Mouse (Mus musculus): Measurements from ENCODE around the gene Olfr963. TPM values are rescaled to one million over a fixed set of nuclear protein-coding genes. Genes with fewer than 3 reads are reported as not detected.
A peak's percentile ranks its signal among the peaks of the same experiment; 100 is the strongest.
"Not testable (repeated sequence)": the region's sequence is repeated elsewhere in the genome, so short reads cannot be mapped to it uniquely, and the experiment has no call there.

Olfr963 gene
- not detected in 2 replicates for polyA plus RNA-seq (2012; rRNA removed)

DNA sequence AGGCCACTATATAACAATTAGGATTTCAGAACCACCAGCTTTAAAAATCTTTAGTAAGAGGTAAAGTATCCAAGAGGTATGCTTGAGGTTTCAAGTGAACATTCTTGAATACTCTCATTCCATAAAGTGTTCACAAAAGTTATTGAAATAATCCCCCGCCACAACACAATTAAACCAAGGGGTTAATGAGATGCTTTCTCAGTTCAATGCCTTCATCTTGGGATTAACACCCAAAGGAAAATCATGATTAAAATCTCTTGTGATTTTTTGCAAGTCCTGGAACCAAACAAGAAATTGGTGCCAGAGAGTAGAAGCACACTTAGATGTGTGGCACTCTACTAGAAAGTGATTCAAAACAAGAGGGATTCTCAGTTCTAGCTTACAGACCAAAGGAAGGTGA, at the start of gene Olfr963:
Gene Olfr963 (plus strand): TSS at position 301 of the 400 bp plus-strand sequence.
- no peak for DNase-seq (ENCODE audit: extremely low spot score in 1 of 2, low spot score in 1 of 2)

DNA sequence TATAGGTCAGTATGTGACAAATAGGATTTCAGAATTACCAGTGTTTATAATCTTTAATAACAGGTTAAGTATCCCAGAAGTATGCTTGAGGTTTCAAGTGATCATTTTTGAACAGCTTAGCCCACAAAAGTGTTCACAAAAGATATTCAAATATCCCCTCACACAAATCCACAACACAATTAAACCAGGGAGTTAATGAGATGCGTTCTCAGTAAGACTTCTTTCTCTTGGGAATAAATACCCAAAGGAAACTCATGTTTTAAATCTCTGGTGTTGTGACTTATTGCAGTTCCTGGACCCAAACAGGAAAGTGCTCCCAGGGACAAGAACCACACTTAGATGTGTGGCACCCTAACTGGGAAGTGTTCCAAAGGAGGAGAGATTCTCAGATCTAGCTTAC, 45.9 kb upstream of the Olfr963 start, which contains the start of gene Olfr960:
Gene Olfr960 (plus strand): TSS at position 301 of the 400 bp plus-strand sequence.
- DNase-seq (ENCODE audit: extremely low spot score in 1 of 2, low spot score in 1 of 2) = no peak

DNA sequence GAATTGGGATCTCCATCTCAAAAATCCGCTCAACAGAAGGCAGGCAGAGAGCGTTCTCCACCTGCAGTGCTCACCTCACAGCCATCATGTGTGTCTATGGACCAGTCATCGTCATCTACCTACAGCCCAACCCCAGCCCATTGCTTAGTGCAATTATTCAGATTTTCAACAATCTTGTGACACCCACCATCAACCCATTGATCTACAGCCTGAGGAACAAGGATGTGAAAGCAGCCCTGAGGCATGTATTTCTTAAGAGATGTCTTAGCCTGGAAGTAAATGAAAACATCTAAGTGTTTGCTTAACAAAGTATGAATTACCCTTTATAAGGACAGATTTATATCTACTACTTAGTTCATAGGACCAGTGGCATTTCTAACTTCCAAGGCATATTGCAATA, 43.2 kb upstream of the Olfr963 start:
- DNase-seq (ENCODE audit: extremely low spot score in 1 of 2, low spot score in 1 of 2) = no peak

DNA sequence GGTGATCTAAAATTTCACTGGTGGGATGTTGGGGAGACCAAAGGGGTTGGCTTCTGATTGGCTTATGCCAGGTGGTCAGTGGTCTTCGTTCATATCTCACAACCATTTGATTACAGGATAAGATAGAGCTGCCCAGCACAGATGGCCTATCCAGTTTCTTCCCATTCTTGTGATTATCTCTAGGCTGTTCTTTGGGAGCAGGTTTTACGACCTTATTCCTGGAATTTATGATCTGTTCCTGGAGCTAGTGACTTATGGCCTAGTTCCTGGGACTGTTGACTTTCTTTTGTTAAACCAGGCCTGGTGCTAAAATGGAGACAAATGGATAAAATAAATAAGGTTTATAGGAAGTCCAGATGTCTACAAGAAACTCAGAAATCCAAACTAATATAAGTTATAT, 42.3 kb upstream of the Olfr963 start:
- no peak for DNase-seq (ENCODE audit: extremely low spot score in 1 of 2, low spot score in 1 of 2)

DNA sequence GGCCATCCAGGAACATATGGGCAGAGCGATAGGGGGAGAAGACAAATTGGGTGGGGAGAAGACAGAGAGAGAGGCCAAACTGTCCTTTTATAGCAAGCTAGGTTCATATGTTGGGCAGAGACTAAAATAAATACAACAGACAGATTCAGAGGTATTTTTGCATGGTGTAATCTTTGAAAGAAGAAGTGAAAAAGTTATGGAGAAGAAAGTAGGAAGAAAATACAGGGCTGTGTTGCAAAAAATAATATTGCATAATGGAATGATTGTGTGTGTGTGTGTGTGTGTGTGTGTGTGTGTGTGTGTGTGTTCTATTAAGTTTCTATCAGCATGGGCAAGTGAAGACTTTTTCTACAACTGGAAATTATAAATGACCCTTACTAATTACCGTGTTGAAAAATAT, 37.9 kb upstream of the Olfr963 start:
- DNase-seq (ENCODE audit: extremely low spot score in 1 of 2, low spot score in 1 of 2) = no peak

DNA sequence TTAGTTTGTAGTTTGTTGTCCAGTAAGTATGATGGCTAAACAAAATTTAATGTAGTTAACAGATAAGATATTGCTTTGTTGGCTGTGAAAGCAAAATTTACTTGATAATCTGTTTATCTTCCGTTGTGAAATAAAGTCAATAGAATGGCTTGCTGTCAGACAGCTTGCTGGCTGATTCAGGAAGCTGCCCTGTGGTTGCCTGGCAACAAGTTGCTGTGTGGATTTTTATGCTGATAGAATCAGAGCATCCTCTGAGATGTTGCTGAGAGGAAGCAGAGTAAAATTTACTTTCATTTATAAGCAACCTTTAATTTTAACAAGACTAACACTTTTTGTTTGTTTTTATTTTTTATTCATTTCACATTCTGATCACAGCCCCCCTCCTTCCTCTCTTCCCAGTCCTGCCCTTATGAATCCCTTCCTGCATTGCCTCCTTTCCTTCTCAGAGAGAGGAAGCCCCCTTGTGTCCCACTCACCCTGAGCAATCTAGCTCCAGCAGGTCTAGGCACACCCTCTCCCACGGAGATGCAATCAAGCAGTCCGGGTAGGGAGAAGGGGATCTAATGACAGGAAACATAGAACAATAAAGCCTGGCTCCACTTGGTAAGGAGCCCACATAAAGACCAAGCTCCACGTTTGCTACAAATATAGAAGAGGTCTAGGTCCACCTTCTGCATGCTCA, 33.0 kb upstream of the Olfr963 start:
- DNase-seq (ENCODE audit: extremely low spot score in 1 of 2, low spot score in 1 of 2) = peak; percentile 8 to 51

DNA sequence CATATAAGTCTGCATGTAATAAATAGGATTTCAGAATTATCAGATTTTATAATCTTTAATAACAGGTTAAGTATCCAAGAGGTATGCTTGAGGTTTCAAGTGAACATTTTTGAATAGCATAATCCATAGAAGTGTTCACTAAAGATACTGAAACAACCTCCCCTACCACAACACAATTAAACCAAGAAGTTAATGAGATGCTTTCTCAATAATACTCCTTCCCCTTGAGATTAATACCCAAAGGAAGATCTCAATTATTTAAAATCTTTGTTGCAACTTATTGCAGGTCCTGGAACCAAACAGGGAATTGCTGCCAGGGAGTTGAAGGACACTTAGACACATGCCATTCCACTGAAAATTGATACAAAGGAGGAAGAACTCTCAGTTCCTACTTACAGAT, 22.2 kb upstream of the Olfr963 start, which contains the start of gene Olfr961:
Gene Olfr961 (plus strand): TSS at position 301 of the 400 bp plus-strand sequence.
- DNase-seq (ENCODE audit: extremely low spot score in 1 of 2, low spot score in 1 of 2) = no peak

DNA sequence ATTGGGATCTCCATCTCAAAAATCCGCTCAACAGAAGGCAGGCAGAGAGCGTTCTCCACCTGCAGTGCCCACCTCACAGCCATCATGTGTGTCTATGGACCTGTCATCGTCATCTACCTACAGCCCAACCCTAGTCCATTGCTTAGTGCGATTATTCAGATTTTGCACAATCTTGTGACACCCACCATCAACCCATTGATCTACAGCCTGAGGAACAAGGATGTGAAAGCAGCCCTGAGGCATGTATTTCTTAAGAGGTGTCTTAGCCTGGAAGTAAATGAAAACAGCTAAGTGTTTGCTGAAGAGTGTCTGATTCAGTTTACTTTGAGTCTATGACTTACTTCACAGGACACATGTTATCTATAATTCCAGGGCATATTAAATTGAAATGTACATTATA, 19.6 kb upstream of the Olfr963 start:
- no peak for DNase-seq (ENCODE audit: extremely low spot score in 1 of 2, low spot score in 1 of 2)

DNA sequence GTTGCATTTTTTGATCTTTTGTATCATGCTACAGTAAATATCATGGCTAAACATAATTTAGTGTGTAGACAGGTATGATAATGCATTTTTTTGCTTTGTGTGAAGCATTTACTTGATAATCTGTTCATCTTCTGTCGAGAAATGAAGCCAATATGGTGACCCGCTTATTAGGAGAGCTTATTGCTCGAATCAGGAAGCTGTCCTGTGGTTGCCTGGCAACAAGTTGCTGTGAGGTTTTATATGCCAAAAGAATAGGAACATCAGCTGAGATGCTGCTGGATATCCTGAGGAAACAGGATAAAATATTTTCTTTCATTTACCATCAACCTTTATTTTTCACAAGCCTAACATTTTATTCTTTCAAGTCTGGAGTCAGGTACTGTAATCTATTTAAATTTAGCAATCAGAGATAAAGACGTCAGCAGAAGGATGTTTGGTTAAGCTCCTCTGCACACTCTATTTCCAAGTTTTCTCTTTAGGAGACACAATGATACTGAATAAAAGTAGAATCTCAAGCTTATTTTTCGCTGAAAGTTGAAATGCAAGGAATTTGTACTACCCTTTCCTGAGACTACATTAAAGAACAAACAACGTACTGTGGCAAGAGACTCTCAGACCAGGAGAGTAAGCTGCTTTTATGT, 12.1 kb upstream of the Olfr963 start:
- DNase-seq (ENCODE audit: extremely low spot score in 1 of 2, low spot score in 1 of 2) = no peak

DNA sequence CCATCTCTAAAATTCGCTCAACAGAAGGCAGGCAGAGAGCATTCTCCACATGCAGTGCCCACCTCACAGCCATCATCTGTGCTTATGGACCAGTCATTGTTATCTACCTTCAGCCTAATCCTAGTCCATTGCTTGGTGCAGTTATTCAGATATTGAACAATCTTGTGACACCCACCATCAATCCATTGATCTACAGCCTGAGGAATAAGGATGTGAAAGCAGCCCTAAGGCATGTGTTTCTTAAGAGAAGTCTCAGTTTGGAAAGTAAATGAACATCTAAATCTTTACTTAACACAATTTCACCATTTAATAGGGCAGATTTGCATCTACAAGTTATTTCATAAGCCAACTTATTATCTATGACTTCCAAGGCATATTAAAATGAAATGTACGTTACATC, 2.7 kb downstream of the Olfr963 start:
- DNase-seq (ENCODE audit: extremely low spot score in 1 of 2, low spot score in 1 of 2) = no peak

DNA sequence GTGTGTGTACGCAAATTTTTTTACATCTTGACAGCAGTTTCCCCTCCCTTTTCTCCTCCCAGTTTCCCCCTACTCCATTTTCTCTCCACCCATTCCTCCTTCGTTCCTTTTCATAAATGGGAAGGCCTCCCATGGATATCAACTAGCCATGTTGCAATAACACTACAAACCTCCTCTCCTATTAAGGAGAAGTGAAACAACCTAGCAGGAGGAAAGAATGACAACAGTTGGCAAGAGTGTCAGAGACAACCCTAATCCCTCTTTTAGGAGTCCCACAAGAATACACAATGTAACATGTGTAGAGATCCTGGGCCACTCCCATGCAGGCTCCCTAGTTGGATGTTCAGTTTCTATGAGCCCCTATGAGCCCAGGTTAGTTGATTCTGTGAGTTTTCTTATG, 7.8 kb downstream of the Olfr963 start:
- DNase-seq (ENCODE audit: extremely low spot score in 1 of 2, low spot score in 1 of 2) = no peak

DNA sequence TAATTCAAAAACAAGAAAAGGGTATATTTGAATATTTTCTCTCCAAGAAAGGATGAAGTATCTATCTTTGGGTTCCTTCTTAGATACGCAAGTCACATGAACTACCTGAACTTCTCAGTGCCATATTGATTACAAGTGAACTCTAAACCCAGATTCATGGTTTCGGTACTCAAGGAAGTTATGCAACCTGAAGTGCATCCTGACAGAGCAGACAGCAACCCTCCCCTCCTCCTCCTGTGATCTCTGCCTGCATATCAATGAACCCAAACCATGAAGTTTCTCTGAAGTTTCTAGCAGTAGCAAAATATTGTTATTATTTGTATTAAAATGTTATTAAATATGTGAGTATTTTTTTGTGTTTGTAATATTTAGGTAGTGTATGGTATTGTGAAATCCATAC, 11.6 kb downstream of the Olfr963 start:
- no peak for DNase-seq (ENCODE audit: extremely low spot score in 1 of 2, low spot score in 1 of 2)

DNA sequence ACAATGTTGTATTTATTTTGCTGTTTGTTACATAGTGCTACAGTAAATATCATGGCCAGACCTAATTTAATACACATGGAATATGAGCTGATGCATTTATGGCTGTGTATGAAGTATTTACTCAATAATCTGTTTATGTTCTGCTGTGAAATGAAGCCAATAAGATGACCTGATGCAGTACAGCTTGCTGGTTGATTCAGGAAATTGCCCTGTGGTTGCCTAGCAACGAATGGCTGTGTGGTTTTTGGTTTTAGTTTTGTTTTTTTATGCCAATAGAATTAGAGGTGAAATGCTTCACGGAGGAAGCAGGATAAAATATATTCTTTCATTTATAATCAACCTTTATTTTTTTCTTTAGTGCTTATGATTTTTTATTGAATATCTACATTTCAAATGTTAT, 12.3 kb downstream of the Olfr963 start:
- DNase-seq (ENCODE audit: extremely low spot score in 1 of 2, low spot score in 1 of 2) = no peak

DNA sequence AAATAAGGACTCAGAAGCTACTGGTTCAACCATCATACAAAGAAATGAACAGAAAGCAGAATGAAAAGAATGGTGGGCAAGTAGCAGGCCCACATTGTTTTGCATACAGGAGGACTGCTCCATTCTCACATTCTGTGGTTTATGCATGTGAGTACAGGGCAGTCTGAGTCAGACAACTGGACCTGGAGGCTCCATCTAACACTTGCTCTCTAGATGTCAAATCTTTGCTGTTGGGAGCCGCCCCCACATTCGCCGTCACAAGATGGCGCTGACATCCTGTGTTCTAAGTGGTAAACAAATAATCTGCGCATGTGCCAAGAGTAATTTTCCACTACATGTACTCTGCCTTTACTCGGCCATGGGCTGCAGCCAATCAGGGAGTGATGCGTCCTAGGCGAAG, 34.1 kb downstream of the Olfr963 start:
- not testable (repeated sequence) for DNase-seq (ENCODE audit: extremely low spot score in 1 of 2, low spot score in 1 of 2)

DNA sequence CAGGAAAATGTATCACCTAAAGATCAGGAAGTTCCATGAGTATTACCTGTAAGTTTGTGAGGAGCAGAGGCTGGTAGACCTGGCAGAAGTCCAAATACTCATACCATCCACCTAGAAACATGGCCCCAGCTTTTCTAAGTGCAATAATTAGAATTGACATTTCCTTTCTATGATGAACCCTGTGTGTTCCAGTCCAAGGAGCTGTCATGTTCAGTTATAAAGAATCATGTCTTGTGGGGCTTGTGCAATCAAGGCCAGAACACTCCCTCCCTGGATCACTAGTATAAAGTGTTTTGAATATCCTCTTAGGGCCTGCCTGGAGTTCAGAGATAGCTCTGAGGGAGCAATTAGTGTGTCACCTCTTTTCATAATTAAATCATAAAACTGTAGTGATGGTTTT, 40.0 kb downstream of the Olfr963 start, which contains the start of gene Olfr149:
Gene Olfr149 (minus strand): TSS at position 101 of the 400 bp plus-strand sequence.
- no peak for DNase-seq (ENCODE audit: extremely low spot score in 1 of 2, low spot score in 1 of 2)

DNA sequence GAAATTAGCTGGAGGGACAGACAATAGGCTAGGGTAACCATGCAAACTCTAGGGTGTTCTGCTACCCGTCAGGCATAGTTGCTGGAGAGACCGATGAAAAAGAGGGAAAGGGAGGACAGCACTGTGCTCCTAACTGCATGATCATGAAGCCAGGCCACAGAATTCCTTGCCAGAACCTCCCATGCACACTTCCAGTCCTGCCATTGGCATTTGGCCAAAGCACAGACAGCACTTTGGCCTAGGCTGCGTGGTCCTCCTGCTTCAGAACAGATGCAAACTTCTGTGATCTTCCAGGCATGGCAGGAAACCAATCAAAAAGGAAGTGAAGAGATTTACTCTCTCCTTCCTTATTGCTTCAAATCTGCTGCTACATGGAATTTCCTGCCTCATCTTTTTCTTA, 42.0 kb downstream of the Olfr963 start:
- no peak for DNase-seq (ENCODE audit: extremely low spot score in 1 of 2, low spot score in 1 of 2)

DNA sequence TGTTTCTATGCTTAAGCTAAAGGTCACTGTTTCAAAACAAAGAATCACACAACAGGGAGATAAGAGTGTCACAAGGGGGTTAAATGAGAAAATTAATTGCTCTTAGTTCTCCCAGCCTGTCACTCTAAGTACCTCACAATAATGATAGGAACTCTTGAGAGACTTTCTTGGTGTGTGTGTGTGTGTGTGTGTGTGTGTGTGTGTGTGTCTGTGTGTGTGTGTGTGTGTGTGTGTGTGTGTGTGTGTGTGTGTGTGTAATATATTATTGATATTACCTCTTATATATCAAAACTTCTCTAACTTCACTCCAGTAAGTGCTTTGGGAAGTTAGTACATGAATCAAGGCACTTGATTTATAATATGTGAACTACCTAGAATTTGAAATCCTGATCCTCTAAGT, 44.0 kb downstream of the Olfr963 start, which contains the start of gene Olfr965:
Gene Olfr965 (plus strand): TSS at position 301 of the 400 bp plus-strand sequence.
- no peak for DNase-seq (ENCODE audit: extremely low spot score in 1 of 2, low spot score in 1 of 2)

Other genes starting within 250 kb of the Olfr963 start
- gene Olfr952, start 240.1 kb upstream of the Olfr963 start, polyA plus RNA-seq (2012; rRNA removed) = not detected in 2 replicates
- not detected in 2 replicates for gene Olfr954, start 210.5 kb upstream of the Olfr963 start, polyA plus RNA-seq (2012; rRNA removed)
- gene Olfr955, start 195.3 kb upstream of the Olfr963 start, polyA plus RNA-seq (2012; rRNA removed) = not detected in 2 replicates
- gene Olfr44, start 173.2 kb upstream of the Olfr963 start, polyA plus RNA-seq (2012; rRNA removed) = not detected in 2 replicates
- not detected in 2 replicates for gene Olfr957, start 151.4 kb upstream of the Olfr963 start, polyA plus RNA-seq (2012; rRNA removed)
- not detected in 2 replicates for gene Olfr958, start 113.2 kb upstream of the Olfr963 start, polyA plus RNA-seq (2012; rRNA removed)
- gene Olfr959, start 91.6 kb upstream of the Olfr963 start, polyA plus RNA-seq (2012; rRNA removed) = not detected in 2 replicates
- gene AW551984, start 62.8 kb upstream of the Olfr963 start, polyA plus RNA-seq (2012; rRNA removed) = 4.4 and 5.5 TPM in 2 replicates
- gene Olfr148, start 56.5 kb upstream of the Olfr963 start, polyA plus RNA-seq (2012; rRNA removed) = not detected in 2 replicates
- not detected in 2 replicates for gene Olfr960, start 45.8 kb upstream of the Olfr963 start, polyA plus RNA-seq (2012; rRNA removed)
- not detected in 2 replicates for gene Olfr961, start 22.1 kb upstream of the Olfr963 start, polyA plus RNA-seq (2012; rRNA removed)
- gene Olfr149, start 39.9 kb downstream of the Olfr963 start, polyA plus RNA-seq (2012; rRNA removed) = not detected in 2 replicates
- gene Olfr965, start 44.1 kb downstream of the Olfr963 start, polyA plus RNA-seq (2012; rRNA removed) = 0.11 TPM in 1 of 2 replicates, not detected in the other
- gene Olfr150, start 63.8 kb downstream of the Olfr963 start, polyA plus RNA-seq (2012; rRNA removed) = not detected in 2 replicates
- gene Olfr967, start 79.0 kb downstream of the Olfr963 start, polyA plus RNA-seq (2012; rRNA removed) = not detected in 2 replicates
- not detected in 2 replicates for gene Olfr968, start 116.0 kb downstream of the Olfr963 start, polyA plus RNA-seq (2012; rRNA removed)
- gene Olfr969, start 123.7 kb downstream of the Olfr963 start, polyA plus RNA-seq (2012; rRNA removed) = not detected in 2 replicates
- gene Olfr970, start 141.7 kb downstream of the Olfr963 start, polyA plus RNA-seq (2012; rRNA removed) = not detected in 2 replicates
- gene Olfr971, start 169.7 kb downstream of the Olfr963 start, polyA plus RNA-seq (2012; rRNA removed) = not detected in 2 replicates
- gene Olfr972, start 199.2 kb downstream of the Olfr963 start, polyA plus RNA-seq (2012; rRNA removed) = 0.06 TPM in 1 of 2 replicates, not detected in the other
- gene Olfr229, start 240.1 kb downstream of the Olfr963 start, polyA plus RNA-seq (2012; rRNA removed) = not detected in 2 replicates